Mouse (Mus musculus): Measurements from ENCODE around the gene Gpatch8. TPM values are rescaled to one million over a fixed set of nuclear protein-coding genes. Genes with fewer than 3 reads are reported as not detected.
A peak's percentile ranks its signal among the peaks of the same experiment; 100 is the strongest.

The Gpatch8 gene
- polyA plus RNA-seq, 1 experiment from 2014 or later, result 43.4 TPM

DNA sequence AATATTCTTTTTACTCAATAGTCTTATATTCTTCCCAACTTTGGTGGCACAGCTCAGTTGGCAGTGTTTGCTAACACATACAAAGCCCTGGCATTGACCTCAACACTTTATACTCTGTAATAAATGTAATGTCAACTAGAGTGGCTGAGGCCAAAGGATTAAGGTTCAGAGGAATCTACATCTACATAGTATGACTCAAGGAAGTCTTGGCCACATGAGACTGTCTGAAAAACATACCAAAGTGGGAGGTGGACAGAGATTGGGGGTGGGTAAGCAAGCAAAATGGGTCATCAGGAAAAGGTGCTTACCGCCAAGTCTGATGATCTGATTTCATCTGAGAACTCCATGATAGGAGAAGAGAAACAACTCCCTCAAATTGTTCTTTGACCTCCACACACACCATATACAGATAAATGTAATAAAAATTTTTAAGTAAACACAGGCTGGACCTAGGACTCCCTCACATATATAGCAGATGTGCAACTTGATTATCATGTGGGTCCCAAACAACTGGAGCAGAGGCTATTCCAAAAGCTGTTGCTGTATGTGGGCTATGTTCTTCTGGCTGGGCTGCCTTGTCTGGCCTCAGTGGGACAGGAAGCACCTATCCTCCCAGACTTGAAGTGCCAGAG is 41.3 kb downstream of the Gpatch8 start:
- no peaks in the 10 kb centered on the region for H3K9me3 ChIP-seq (replicated peaks; ENCODE audit: control insufficient read depth, low read length)
- no peak overlapping the region for H3K9ac ChIP-seq (replicated peaks; ENCODE audit: low read length)
- no peaks in the 10 kb centered on the region for H3K4me1 ChIP-seq (ENCODE audit: control insufficient read depth, insufficient read depth, low read length)
- no peaks in the 10 kb centered on the region for H3K27me3 ChIP-seq (ENCODE audit: control insufficient read depth, insufficient read depth, low read length)
- no peak overlapping the region for H3K4me3 ChIP-seq (ENCODE audit: low read depth, low read length)
- H3K36me3 ChIP-seq (replicated peaks; ENCODE audit: control insufficient read depth, insufficient read depth, low read depth, low read length), result no peaks in the 10 kb centered on the region; the same call in none of the 2 replicates
- 93% methylated on average over 1 of the region's 1 CpGs for WGBS
- no peak for DNase-seq (ENCODE audit: low spot score)
- H3K4me2 ChIP-seq (ENCODE audit: low read depth, low read length), result no peak overlapping the region
- H3K27ac ChIP-seq (replicated peaks; ENCODE audit: low read depth, low read length), result no peak overlapping the region
- ATAC-seq (replicated peaks; ENCODE audit: insufficient number of reproducible peaks, low FRiP score, low TSS enrichment, low read depth), result no peak

DNA sequence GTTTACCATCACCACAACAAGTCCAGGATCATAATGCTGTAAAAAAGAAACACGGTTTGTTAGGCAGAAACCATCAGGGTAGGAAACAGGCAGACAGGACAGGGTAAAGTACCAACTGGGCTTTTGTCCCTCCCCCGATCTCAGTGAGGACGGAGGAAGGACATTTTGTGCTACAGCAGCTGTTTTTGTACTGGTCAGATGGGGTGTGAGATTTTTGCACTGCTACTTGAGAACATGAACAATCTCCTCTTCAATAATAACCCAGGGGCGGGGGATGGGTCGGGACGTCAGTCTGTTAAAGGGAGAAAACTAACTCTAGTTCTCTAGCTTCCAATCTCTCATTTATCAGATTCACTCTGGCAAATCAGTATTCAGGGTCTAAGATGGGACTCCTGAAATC is 46.0 kb downstream of the Gpatch8 start:
- no peak for ATAC-seq (replicated peaks; ENCODE audit: insufficient number of reproducible peaks, low FRiP score, low TSS enrichment, low read depth)
- WGBS, result 63% methylated on average over 6 of the region's 6 CpGs
- peak; percentile 17 for DNase-seq (ENCODE audit: low spot score)

DNA sequence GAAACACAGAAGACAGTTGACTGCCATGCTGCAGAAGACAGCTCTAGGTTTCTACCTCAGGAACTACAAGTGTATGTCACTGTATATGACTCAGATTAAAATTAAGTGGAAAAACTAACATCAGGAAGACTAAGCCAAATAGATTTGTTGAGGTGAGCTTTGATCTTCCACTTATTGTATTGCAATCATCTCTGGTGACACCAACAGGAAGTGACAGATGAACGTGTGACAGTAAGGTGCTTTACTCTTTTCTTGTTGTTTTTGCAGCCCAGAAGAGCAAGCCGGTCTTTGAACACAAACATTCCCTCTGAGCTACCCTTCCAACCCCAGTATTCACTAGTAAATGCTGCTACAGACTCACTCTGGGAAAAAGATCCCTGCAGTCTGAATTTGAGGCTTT is 59.5 kb downstream of the Gpatch8 start:
- H3K27me3 ChIP-seq (ENCODE audit: control insufficient read depth, insufficient read depth, low read length), result no peaks in the 10 kb centered on the region
- ATAC-seq (replicated peaks; ENCODE audit: insufficient number of reproducible peaks, low FRiP score, low TSS enrichment, low read depth), result no peak
- H3K9ac ChIP-seq (replicated peaks; ENCODE audit: low read length), result no peak overlapping the region
- H3K4me1 ChIP-seq (ENCODE audit: control insufficient read depth, insufficient read depth, low read length), result no peaks in the 10 kb centered on the region
- no peak overlapping the region for H3K4me2 ChIP-seq (ENCODE audit: low read depth, low read length)
- H3K4me3 ChIP-seq (ENCODE audit: low read depth, low read length), result no peak overlapping the region
- 81% methylated on average over 2 of the region's 2 CpGs for whole genome bisulfite sequencing
- no peaks in the 10 kb centered on the region for H3K9me3 ChIP-seq (replicated peaks; ENCODE audit: control insufficient read depth, low read length)
- no peak overlapping the region for H3K27ac ChIP-seq (replicated peaks; ENCODE audit: low read depth, low read length)
- peaks cover 4% of the 10 kb centered on the region; the same call in 1 of the 2 replicates for H3K36me3 ChIP-seq (replicated peaks; ENCODE audit: control insufficient read depth, insufficient read depth, low read depth, low read length)
- no peak for DNase-seq (ENCODE audit: low spot score)

More for the DNA sequence above, 46.0 kb downstream of the Gpatch8 start:
- no peak overlapping the region for H3K27ac ChIP-seq (replicated peaks; ENCODE audit: low read depth, low read length)
- H3K9me3 ChIP-seq (replicated peaks; ENCODE audit: control insufficient read depth, low read length), result no peaks in the 10 kb centered on the region
- no peaks in the 10 kb centered on the region for H3K27me3 ChIP-seq (ENCODE audit: control insufficient read depth, insufficient read depth, low read length)
- H3K4me3 ChIP-seq (ENCODE audit: low read depth, low read length), result no peak overlapping the region
- no peak overlapping the region for H3K4me2 ChIP-seq (ENCODE audit: low read depth, low read length)
- H3K36me3 ChIP-seq (replicated peaks; ENCODE audit: control insufficient read depth, insufficient read depth, low read depth, low read length), result no peaks in the 10 kb centered on the region
- H3K9ac ChIP-seq (replicated peaks; ENCODE audit: low read length), result no peak overlapping the region
- no peaks in the 10 kb centered on the region for H3K4me1 ChIP-seq (ENCODE audit: control insufficient read depth, insufficient read depth, low read length)

DNA sequence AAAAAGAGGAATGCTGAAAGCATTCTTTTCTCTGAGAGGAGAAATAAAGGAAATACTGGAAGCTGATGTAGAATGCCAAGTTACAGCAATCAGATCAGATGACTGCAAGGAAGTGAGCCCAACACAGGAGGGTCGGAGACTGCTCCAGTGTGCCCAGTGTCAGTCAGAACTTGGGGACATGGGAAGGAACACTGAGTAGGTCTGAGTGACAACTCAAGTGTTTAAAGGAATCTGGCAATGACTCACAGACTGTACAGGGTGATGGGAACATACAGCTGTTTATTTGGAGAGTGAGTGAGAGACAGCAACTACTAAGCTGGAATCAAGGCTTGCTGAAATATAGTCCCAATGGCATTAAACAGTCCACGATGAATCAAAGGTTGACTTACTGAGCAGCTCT is 60.0 kb downstream of the Gpatch8 start:
- H3K4me1 ChIP-seq (ENCODE audit: control insufficient read depth, insufficient read depth, low read length), result no peaks in the 10 kb centered on the region
- no peaks in the 10 kb centered on the region for H3K9me3 ChIP-seq (replicated peaks; ENCODE audit: control insufficient read depth, low read length)
- no peak overlapping the region for H3K4me3 ChIP-seq (ENCODE audit: low read depth, low read length)
- H3K4me2 ChIP-seq (ENCODE audit: low read depth, low read length), result no peak overlapping the region
- ATAC-seq (replicated peaks; ENCODE audit: insufficient number of reproducible peaks, low FRiP score, low TSS enrichment, low read depth) (no peak), DNase-seq (ENCODE audit: low spot score) (no peak)
- WGBS, result 94% methylated on average over 2 of the region's 2 CpGs
- H3K27me3 ChIP-seq (ENCODE audit: control insufficient read depth, insufficient read depth, low read length), result no peaks in the 10 kb centered on the region
- peaks cover 4% of the 10 kb centered on the region; the same call in 1 of the 2 replicates for H3K36me3 ChIP-seq (replicated peaks; ENCODE audit: control insufficient read depth, insufficient read depth, low read depth, low read length)
- no peak overlapping the region for H3K9ac ChIP-seq (replicated peaks; ENCODE audit: low read length)
- H3K27ac ChIP-seq (replicated peaks; ENCODE audit: low read depth, low read length), result no peak overlapping the region

DNA sequence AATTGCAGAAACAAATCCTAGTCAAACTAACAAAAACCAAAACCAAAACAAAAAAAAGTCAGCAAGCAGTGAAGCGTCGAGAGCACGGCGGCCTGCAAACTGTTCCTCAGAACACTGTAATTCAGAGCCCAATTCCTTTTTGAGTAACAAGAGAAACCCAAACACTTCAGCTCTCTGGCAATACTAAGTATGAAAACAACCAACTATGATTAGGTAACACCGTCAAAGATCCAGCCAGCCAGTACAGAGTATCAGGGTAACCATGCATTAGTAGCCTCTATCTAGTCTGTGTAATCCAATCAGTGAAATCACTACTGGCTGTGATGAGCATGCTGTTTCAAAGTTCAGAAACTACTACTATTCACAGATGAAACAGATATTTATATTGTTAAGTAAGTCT is 60.5 kb downstream of the Gpatch8 start:
- Histone ChIP-seq H3K36me3 (replicated peaks; ENCODE audit: control insufficient read depth, insufficient read depth, low read depth, low read length) (0 out of 2 replicates have a peak, but pooled peaks cover 4% of the 10 kb centered on the region), H3K9ac (replicated peaks; ENCODE audit: low read length) (no peak overlapping the region), H3K27me3 (ENCODE audit: control insufficient read depth, insufficient read depth, low read length) (no peaks in the 10 kb centered on the region), H3K27ac (replicated peaks; ENCODE audit: low read depth, low read length) (no peak overlapping the region), H3K9me3 (replicated peaks; ENCODE audit: control insufficient read depth, low read length) (no peaks in the 10 kb centered on the region), H3K4me3 (ENCODE audit: low read depth, low read length) (no peak overlapping the region), H3K4me2 (ENCODE audit: low read depth, low read length) (no peak overlapping the region), H3K4me1 (ENCODE audit: control insufficient read depth, insufficient read depth, low read length) (no peaks in the 10 kb centered on the region)
- ATAC-seq (replicated peaks; ENCODE audit: insufficient number of reproducible peaks, low FRiP score, low TSS enrichment, low read depth) (no peak), DNase-seq (ENCODE audit: low spot score) (no peak)
- WGBS, result 95% methylated on average over 5 of the region's 5 CpGs

DNA sequence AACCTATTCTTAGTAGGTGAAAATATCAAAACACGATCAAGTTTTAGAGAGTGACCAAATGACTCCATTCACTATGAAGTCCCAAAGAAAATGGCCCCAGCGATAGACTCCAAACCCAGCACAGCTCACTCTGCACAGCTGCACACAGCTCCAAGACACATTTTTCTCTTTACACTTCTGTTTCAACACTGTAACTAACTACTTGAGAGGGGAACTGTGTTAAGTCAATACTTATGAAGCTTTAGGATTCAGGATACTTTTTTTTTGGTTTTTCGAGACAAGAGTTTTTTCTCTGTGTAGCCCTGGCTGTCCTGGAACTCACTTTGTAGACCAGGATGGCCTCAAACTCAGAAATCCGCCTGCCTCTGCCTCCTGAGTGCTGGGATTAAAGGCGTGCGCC is 61.1 kb downstream of the Gpatch8 start:
- H3K4me3 ChIP-seq (ENCODE audit: low read depth, low read length), result no peak overlapping the region
- WGBS, result 93% methylated on average over 6 of the region's 6 CpGs

DNA sequence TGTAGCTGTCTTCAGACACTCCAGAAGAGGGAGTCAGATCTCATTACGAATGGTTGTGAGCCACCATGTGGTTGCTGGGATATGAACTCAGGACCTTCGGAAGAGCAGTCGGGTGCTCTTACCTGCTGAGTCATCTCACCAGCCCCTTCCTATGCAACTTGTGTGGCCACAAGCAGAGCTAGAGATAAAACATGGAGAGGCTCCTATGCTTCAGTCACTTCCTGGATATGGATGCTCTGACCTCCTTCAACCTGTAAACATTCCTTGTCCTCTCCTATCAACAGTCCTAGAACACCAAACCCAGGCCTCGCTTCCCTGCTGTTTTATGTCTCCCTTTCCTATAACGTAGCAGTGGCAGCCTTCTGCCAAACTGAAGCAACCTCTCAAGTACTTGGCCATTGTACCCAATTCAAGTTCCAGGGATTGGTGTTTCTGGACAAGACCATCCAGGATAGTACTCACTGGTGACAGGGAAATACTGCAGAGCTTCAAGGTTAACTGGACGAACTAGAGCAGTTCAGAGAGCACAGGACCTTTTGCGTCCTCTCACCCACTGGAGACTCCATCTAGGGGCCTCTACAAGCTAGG is 62.0 kb downstream of the Gpatch8 start:
- DNase-seq (ENCODE audit: low spot score), result no peak
- ATAC-seq (replicated peaks; ENCODE audit: insufficient number of reproducible peaks, low FRiP score, low TSS enrichment, low read depth), result no peak
- H3K9ac ChIP-seq (replicated peaks; ENCODE audit: low read length), result no peak overlapping the region
- H3K36me3 ChIP-seq (replicated peaks; ENCODE audit: control insufficient read depth, insufficient read depth, low read depth, low read length), result 0 out of 2 replicates have a peak, but pooled peaks cover 4% of the 10 kb centered on the region
- no peak overlapping the region for H3K27ac ChIP-seq (replicated peaks; ENCODE audit: low read depth, low read length)
- no peaks in the 10 kb centered on the region for H3K4me1 ChIP-seq (ENCODE audit: control insufficient read depth, insufficient read depth, low read length)
- no peaks in the 10 kb centered on the region for H3K9me3 ChIP-seq (replicated peaks; ENCODE audit: control insufficient read depth, low read length)
- 88% methylated on average over 7 of the region's 7 CpGs for WGBS
- H3K4me3 ChIP-seq (ENCODE audit: low read depth, low read length), result no peak overlapping the region
- H3K27me3 ChIP-seq (ENCODE audit: control insufficient read depth, insufficient read depth, low read length), result no peaks in the 10 kb centered on the region
- no peak overlapping the region for H3K4me2 ChIP-seq (ENCODE audit: low read depth, low read length)

More for the DNA sequence above, 61.1 kb downstream of the Gpatch8 start:
- Histone ChIP-seq H3K4me2 (ENCODE audit: low read depth, low read length) (no peak overlapping the region), H3K9me3 (replicated peaks; ENCODE audit: control insufficient read depth, low read length) (no peaks in the 10 kb centered on the region), H3K27ac (replicated peaks; ENCODE audit: low read depth, low read length) (no peak overlapping the region), H3K4me1 (ENCODE audit: control insufficient read depth, insufficient read depth, low read length) (no peaks in the 10 kb centered on the region), H3K27me3 (ENCODE audit: control insufficient read depth, insufficient read depth, low read length) (no peaks in the 10 kb centered on the region), H3K36me3 (replicated peaks; ENCODE audit: control insufficient read depth, insufficient read depth, low read depth, low read length) (0 out of 2 replicates have a peak, but pooled peaks cover 4% of the 10 kb centered on the region), H3K9ac (replicated peaks; ENCODE audit: low read length) (no peak overlapping the region)
- no peak for ATAC-seq (replicated peaks; ENCODE audit: insufficient number of reproducible peaks, low FRiP score, low TSS enrichment, low read depth)
- no peak for DNase-seq (ENCODE audit: low spot score)

DNA sequence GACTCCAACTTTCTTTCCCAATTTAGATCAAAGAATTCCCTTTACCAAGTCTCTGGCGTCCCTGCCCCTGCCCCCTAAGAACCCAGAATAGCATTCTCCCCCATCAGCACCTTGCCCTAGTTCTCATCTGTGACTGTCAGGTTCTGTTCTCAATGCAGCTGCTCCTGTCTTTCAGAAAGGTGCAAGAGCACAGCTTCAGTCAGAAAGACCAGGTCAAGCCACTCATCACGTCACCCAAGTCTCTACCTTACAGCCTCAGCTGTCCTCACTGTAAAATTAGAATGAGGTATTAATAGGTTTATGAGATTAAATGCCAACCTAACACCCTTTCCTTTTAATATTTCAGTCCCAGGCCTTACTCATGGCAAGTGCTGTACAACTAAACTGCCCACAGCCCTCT is 63.0 kb downstream of the Gpatch8 start:
- Histone ChIP-seq H3K4me2 (ENCODE audit: low read depth, low read length) (no peak overlapping the region), H3K9me3 (replicated peaks; ENCODE audit: control insufficient read depth, low read length) (no peaks in the 10 kb centered on the region), H3K4me3 (ENCODE audit: low read depth, low read length) (no peak overlapping the region), H3K36me3 (replicated peaks; ENCODE audit: control insufficient read depth, insufficient read depth, low read depth, low read length) (no peaks in the 10 kb centered on the region), H3K27ac (replicated peaks; ENCODE audit: low read depth, low read length) (no peak overlapping the region), H3K9ac (replicated peaks; ENCODE audit: low read length) (no peak overlapping the region), H3K27me3 (ENCODE audit: control insufficient read depth, insufficient read depth, low read length) (no peaks in the 10 kb centered on the region), H3K4me1 (ENCODE audit: control insufficient read depth, insufficient read depth, low read length) (no peaks in the 10 kb centered on the region)
- DNase-seq (ENCODE audit: low spot score) (no peak), ATAC-seq (replicated peaks; ENCODE audit: insufficient number of reproducible peaks, low FRiP score, low TSS enrichment, low read depth) (no peak)
- WGBS, result 86% methylated on average over 2 of the region's 2 CpGs
